Mouse (Mus musculus): ENCODE data around the gene Sirt7.
A peak's percentile ranks its signal among the peaks of the same experiment; 100 is the strongest.

Sirt7 gene

GRCm38 (mm10) chr11:120625152-120625775 lies at the start of gene Sirt7:
Gene Sirt7, minus strand, starts transcription at chr11:120625240.
- no peak for DNase-seq

GRCm38 (mm10) chr11:120673594-120674122 lies 48.6 kb upstream of the Sirt7 start:
- no peak for DNase-seq

- peak; percentile 95 to 96 for DNase-seq
These were observed 47.9 kb upstream of the Sirt7 start, which contains the start of gene Aspscr1 for GRCm38 (mm10) chr11:120672687-120673593. Gene Aspscr1, plus strand, starts transcription at chr11:120672973.

DNA sequence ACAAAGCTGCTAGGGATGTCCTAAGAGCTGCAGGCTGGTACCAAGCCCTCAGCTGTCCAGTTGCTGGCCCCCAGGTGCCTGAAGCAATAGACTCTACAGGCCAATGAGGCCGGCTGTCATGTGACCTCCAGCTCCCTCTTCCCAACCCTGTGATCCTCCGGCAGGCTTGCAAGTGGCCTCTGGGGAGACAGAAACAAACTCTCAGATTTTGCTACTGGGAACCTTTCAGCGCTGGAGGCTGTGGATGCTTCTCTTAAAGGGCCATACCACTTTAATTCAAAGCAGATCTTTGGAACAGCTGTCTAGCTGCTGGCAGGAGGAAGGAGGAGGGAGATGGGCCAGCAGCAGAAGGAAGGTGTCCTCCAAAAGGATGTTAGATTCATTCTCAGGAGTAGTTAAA lies 41.6 kb upstream of the Sirt7 start:
- no peak for DNase-seq

DNA sequence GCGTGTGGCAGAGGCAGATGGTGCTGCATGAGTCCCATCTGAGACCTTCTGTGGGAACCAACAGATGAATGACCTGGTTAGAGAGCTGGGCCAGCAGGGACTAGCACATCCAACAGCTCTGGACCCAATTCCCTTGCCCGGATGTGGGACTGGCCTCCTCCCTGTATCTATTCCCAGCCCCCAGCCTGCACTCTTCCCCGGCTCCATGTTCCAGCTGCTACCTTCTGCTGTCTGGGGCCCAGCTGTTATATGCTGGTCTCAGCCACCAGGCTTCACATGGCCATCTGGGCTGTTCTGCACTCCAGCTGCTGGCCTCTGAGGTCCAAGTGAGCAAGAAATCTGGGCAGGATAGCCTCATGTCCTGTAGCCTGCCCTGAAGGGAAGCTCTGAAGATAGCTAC lies 40.4 kb upstream of the Sirt7 start:
- no peak for DNase-seq

- DNase-seq, result no peak
These were observed 38.7 kb upstream of the Sirt7 start for GRCm38 (mm10) chr11:120663714-120664113.

DNA sequence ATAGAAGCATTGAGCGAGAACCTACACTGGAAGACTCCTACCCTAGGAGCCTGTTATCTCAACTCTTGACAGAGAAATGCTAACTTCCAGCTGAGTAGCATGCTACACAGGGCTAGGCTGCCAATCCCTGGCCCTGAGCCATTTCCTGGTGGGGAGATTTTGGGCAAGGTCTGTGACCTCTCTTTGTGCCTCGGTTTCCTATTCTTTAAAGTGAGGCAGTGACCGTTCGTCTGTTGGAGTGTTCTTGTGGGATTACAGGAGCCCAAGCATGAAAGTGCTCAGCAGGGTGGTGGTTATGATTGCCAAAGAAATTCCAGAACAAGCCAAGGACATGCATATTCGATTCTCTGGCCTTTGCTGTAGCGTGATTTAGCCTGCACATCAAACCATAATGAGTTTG lies 37.7 kb upstream of the Sirt7 start:
- peak; percentile 37 to 46 for DNase-seq

DNA sequence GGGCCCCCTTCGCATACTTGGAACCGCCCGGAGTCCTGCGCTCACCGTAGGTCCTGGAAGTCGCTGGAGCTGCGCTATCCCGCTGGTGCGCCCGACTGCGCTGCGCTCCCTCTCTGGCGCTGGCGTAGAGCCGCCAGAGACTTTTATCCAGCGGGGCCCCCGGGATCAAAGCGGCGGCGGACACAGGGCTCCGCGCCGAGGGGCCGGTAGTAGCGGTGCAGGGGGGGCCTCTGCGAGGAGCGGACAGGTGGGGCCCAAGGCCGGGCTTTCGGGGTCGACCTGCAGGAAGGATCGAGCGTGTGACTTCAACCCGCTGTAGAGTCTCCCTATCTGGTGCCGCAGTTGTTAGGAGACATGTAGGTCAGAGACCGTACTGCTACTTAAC lies 36.0 kb upstream of the Sirt7 start, which contains the start of gene Notum:
TSS of gene Notum (minus strand) at position 100 of the 385 bp plus-strand sequence.
- no peak for DNase-seq

DNA sequence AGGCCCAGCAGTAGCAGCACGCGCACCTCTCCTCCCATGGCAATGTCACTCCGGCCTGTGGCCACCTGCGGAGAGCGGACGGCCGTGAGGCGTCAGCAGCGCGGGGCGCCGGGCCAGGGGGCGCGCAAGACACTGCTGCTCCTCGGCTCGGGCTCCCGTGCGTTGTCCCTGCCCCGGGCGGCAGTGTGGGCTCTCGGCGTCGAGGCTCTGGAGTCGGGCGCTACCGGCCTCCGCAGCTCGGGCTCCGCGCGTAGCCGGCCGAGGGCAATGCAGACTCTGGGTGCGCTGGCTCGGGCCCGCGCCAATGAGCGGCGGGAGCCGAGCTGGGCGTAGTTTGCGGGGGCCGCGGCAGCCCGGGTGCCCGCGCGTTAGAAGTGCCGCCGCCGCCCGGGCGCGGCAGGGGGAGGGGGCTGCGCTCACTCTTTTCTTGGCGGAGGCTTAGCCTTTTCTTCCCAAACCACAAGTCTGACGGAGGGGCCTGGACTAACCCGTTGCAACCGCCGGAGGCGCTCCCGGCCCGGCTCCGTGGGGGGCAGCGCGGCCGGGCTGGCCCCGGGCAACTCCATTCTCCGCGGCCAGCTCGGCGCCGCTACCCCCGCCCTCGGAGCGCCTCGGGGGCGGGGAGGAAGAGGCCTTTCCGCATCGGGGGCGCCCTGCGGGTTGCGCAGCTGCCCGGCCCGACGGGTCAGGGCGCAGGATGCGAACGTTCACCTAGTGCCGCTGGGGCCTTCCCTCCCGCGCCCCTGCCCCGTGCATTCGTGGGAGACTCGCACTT lies 35.4 kb upstream of the Sirt7 start:
- DNase-seq, result peak; percentile 25 to 57

GRCm38 (mm10) chr11:120659509-120660300 lies 34.7 kb upstream of the Sirt7 start:
- DNase-seq, result no peak

- peak; percentile 75 to 81 for DNase-seq
These were observed 33.9 kb upstream of the Sirt7 start for GRCm38 (mm10) chr11:120658876-120659410.

DNA sequence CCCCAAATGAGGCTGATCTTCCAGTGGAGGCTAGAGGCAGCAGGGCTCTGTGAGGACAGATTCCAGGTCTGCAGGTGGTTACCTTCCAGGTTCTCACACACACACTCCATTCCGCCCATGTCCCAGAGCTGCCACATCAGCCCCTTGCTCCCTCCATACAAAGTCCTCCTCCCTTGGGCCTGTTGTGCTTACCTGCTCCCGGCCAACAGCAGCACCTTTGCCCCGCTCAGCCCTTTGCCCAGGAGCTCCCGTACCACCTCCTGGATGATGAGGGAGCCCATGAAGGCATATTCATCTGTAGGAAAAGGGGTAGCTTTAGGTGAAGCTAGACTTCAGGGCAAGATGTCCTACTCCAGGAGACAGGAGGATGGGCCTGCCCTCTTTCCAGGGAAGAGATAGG lies 32.3 kb upstream of the Sirt7 start:
- DNase-seq, result no peak

DNA sequence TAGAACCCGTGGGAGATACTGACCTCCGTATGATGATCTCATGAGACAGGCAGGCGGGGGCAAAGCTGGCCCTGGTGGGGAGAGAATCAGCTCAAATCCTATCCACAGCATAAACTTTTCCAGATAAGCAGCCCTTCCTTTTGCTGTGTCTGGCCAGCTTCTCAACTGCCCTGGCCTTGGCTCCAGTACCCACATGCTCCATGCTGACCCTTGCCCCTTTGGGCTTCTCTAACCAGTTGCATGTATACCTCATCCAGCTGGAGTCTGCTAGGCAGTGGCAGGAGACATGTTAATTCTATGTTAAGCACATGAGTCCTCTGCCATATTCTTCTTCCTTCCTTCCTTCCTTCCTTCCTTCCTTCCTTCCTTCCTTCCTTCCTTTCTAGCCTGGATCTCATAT lies 29.7 kb upstream of the Sirt7 start:
- DNase-seq, result no peak

DNA sequence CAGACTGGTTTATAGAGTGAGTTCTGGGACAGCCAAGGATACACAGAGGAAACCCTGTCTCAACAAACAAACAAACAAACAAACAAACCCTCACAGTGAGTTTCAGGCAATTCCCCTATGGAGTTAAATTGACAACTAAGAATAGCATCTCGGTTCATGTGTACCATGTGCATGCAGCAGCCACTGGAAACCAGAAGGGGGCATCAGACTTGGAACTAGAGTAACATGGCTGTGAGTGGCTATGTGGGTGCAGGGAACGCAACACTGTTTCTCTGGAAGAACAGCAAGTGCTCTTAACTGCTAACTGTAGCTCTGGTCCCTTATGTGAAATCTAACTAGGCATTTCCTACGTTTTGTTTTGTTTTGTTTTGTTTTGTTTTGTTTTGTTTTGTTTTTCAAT lies 26.8 kb upstream of the Sirt7 start:
- DNase-seq, result no peak

GRCm38 (mm10) chr11:120648001-120648476 lies 23.0 kb upstream of the Sirt7 start, which contains the start of gene Myadml2:
Gene Myadml2, minus strand, starts transcription at chr11:120648158.
- DNase-seq, result peak; percentile 57 to 64

DNA sequence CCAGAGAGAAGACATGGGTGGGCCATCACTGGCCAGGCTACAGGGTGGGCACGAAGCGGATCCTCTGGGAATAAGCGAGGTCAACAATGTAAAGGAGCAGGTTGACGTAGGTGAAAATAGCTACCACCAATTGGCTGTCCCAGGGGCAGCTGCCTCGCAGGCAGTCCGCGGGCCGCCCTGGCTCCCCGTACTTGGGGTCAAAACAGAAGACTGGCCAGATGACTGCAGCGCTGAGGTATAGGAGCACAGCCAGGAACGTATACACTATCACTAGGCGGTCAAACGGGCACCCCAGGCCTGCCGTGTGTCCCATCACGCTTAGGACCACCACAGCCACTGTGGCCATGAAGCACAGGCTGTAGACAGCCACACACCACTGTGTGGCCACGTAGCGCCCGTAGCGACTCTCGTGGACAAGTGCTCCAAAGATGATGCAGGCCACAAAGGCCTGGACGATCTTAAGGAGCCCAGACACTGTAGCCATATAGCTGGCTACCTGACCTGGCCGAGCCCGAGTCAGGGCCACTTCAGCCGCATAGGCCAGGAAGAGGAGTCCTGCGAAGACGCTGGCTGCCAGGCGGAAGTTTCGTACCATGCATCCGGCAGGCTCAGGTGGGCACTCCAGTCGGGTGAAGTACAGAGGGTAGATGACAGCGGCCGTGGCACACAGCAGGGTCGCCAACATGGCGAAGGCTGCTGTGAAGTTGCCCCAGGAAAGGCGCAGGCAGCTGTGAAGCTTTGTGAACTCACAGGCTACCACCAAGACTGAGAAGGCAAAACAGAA lies 22.2 kb upstream of the Sirt7 start:
- no peak for DNase-seq

DNA sequence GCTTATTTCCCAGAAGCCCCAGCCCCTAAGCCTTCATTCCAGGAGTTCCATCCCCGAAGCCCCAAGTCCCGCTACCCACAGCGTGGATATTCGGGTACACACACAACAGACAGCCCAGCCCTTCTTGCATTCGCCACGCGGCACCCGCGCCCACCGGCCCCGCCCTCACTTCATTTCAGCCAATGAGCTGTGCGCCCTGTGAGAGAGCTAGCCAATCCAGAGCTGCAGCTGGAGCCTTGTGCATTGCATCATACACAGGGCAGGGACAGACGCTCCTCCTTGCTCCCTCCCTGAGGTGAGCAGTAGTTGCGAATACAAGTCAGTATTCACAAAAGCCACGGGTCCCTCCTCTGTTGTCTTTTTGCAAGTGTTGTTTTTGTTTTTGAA lies 18.6 kb upstream of the Sirt7 start, which contains the start of gene Pycr1:
TSS of gene Pycr1 (minus strand) at position 169 of the 387 bp plus-strand sequence.
- peak; percentile 95 for DNase-seq

GRCm38 (mm10) chr11:120642939-120643600 lies 18.0 kb upstream of the Sirt7 start:
- DNase-seq, result peak; percentile 44 to 45

- no peak for DNase-seq
These were observed 16.8 kb upstream of the Sirt7 start for GRCm38 (mm10) chr11:120641869-120642268.

DNA sequence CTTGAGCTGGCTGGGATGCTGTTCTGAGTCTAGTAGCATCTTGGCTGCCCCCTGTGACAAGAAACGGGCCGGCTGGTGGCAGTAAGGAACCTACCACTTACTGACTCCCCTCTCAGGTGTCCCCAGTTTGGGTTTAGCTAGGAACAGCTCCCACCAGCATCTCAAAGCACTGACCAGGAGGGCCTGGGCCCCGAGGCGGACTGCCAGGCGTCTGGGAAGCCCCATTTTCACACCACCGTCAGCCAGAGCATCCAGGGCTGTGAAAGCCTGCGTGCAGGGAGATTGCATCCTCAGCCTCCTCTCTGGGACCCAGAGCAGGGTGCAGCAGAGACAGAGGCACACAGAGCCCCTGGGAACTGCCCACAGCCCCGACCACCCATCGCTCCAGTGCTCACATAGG lies 16.2 kb upstream of the Sirt7 start:
- DNase-seq, result no peak

Data from cerebellum, postnatal 14 days (tissue).